Mouse (Mus musculus): ENCODE measurements around the gene 4930402F06Rik.

The 4930402F06Rik gene

GRCm38 (mm10) chr2:35428615-35429300, 31.8 kb upstream of the 4930402F06Rik start:
- peaks cover 7% of the 10 kb centered on the region; the same call in 1 of the 2 replicates for H3K36me3 ChIP-seq (ENCODE audit: control insufficient read depth, insufficient read depth, low read length, poor library complexity, severe bottlenecking)
- DNase-seq (ENCODE audit: low read depth, low spot score), result no peak

GRCm38 (mm10) chr2:35427559-35427958, 30.6 kb upstream of the 4930402F06Rik start:
- no peak for DNase-seq (ENCODE audit: low read depth, low spot score)
- Histone ChIP-seq H3K36me3 (ENCODE audit: control insufficient read depth, insufficient read depth, low read length, poor library complexity, severe bottlenecking) (peaks cover 7% of the 10 kb centered on the region), H3K27me3 (ENCODE audit: control insufficient read depth, insufficient read depth, low read length, poor library complexity, severe bottlenecking) (no peaks in the 10 kb centered on the region)

More at GRCm38 (mm10) chr2:35428615-35429300, 31.8 kb upstream of the 4930402F06Rik start:
- H3K27me3 ChIP-seq (ENCODE audit: control insufficient read depth, insufficient read depth, low read length, poor library complexity, severe bottlenecking), result no peaks in the 10 kb centered on the region

- H3K27me3 ChIP-seq (ENCODE audit: control insufficient read depth, insufficient read depth, low read length, poor library complexity, severe bottlenecking), result no peaks in the 10 kb centered on the region
- no peak for DNase-seq (ENCODE audit: low read depth, low spot score)
- H3K36me3 ChIP-seq (ENCODE audit: control insufficient read depth, insufficient read depth, low read length, poor library complexity, severe bottlenecking), result peaks cover 23% of the 10 kb centered on the region
These were observed 26.9 kb upstream of the 4930402F06Rik start for GRCm38 (mm10) chr2:35423711-35424339.

GRCm38 (mm10) chr2:35422384-35422783, 25.4 kb upstream of the 4930402F06Rik start:
- peaks cover 26% of the 10 kb centered on the region for H3K36me3 ChIP-seq (ENCODE audit: control insufficient read depth, insufficient read depth, low read length, poor library complexity, severe bottlenecking)
- no peak for DNase-seq (ENCODE audit: low read depth, low spot score)
- H3K27me3 ChIP-seq (ENCODE audit: control insufficient read depth, insufficient read depth, low read length, poor library complexity, severe bottlenecking), result no peaks in the 10 kb centered on the region

- Histone ChIP-seq H3K36me3 (ENCODE audit: control insufficient read depth, insufficient read depth, low read length, poor library complexity, severe bottlenecking) (peaks cover 26% of the 10 kb centered on the region), H3K27me3 (ENCODE audit: control insufficient read depth, insufficient read depth, low read length, poor library complexity, severe bottlenecking) (no peaks in the 10 kb centered on the region)
- DNase-seq (ENCODE audit: low read depth, low spot score), result no peak
These were observed 23.7 kb upstream of the 4930402F06Rik start for GRCm38 (mm10) chr2:35420681-35421080.

- no peak for DNase-seq (ENCODE audit: low read depth, low spot score)
- no peaks in the 10 kb centered on the region for H3K27me3 ChIP-seq (ENCODE audit: control insufficient read depth, insufficient read depth, low read length, poor library complexity, severe bottlenecking)
- peaks cover 26% of the 10 kb centered on the region for H3K36me3 ChIP-seq (ENCODE audit: control insufficient read depth, insufficient read depth, low read length, poor library complexity, severe bottlenecking)
These were observed 22.7 kb upstream of the 4930402F06Rik start for GRCm38 (mm10) chr2:35419671-35420070.

GRCm38 (mm10) chr2:35419243-35419642, 22.3 kb upstream of the 4930402F06Rik start:
- peaks cover 26% of the 10 kb centered on the region for H3K36me3 ChIP-seq (ENCODE audit: control insufficient read depth, insufficient read depth, low read length, poor library complexity, severe bottlenecking)
- H3K27me3 ChIP-seq (ENCODE audit: control insufficient read depth, insufficient read depth, low read length, poor library complexity, severe bottlenecking), result no peaks in the 10 kb centered on the region
- no peak for DNase-seq (ENCODE audit: low read depth, low spot score)

GRCm38 (mm10) chr2:35417231-35417630, 20.3 kb upstream of the 4930402F06Rik start:
- DNase-seq (ENCODE audit: low read depth, low spot score), result no peak
- Histone ChIP-seq H3K36me3 (ENCODE audit: control insufficient read depth, insufficient read depth, low read length, poor library complexity, severe bottlenecking) (peaks cover 30% of the 10 kb centered on the region), H3K27me3 (ENCODE audit: control insufficient read depth, insufficient read depth, low read length, poor library complexity, severe bottlenecking) (no peaks in the 10 kb centered on the region)

GRCm38 (mm10) chr2:35416473-35416872, 19.5 kb upstream of the 4930402F06Rik start:
- DNase-seq (ENCODE audit: low read depth, low spot score), result peak; percentile 38
- Histone ChIP-seq H3K36me3 (ENCODE audit: control insufficient read depth, insufficient read depth, low read length, poor library complexity, severe bottlenecking) (peaks cover 25% of the 10 kb centered on the region), H3K27me3 (ENCODE audit: control insufficient read depth, insufficient read depth, low read length, poor library complexity, severe bottlenecking) (no peaks in the 10 kb centered on the region)

- peaks cover 12% of the 10 kb centered on the region for H3K36me3 ChIP-seq (ENCODE audit: control insufficient read depth, insufficient read depth, low read length, poor library complexity, severe bottlenecking)
- H3K27me3 ChIP-seq (ENCODE audit: control insufficient read depth, insufficient read depth, low read length, poor library complexity, severe bottlenecking), result no peaks in the 10 kb centered on the region
- DNase-seq (ENCODE audit: low read depth, low spot score), result no peak
These were observed 15.8 kb upstream of the 4930402F06Rik start for GRCm38 (mm10) chr2:35412810-35413209.

- no peak for DNase-seq (ENCODE audit: low read depth, low spot score)
These were observed 15.3 kb upstream of the 4930402F06Rik start for GRCm38 (mm10) chr2:35412246-35412645.

GRCm38 (mm10) chr2:35411640-35412190, 14.7 kb upstream of the 4930402F06Rik start:
- Histone ChIP-seq H3K36me3 (ENCODE audit: control insufficient read depth, insufficient read depth, low read length, poor library complexity, severe bottlenecking) (peaks cover 10% of the 10 kb centered on the region), H3K27me3 (ENCODE audit: control insufficient read depth, insufficient read depth, low read length, poor library complexity, severe bottlenecking) (no peaks in the 10 kb centered on the region)
- DNase-seq (ENCODE audit: low read depth, low spot score), result no peak

More at GRCm38 (mm10) chr2:35412246-35412645, 15.3 kb upstream of the 4930402F06Rik start:
- Histone ChIP-seq H3K27me3 (ENCODE audit: control insufficient read depth, insufficient read depth, low read length, poor library complexity, severe bottlenecking) (no peaks in the 10 kb centered on the region), H3K36me3 (ENCODE audit: control insufficient read depth, insufficient read depth, low read length, poor library complexity, severe bottlenecking) (peaks cover 10% of the 10 kb centered on the region)

GRCm38 (mm10) chr2:35409466-35409865, 12.5 kb upstream of the 4930402F06Rik start:
- DNase-seq (ENCODE audit: low read depth, low spot score), result no peak
- H3K36me3 ChIP-seq (ENCODE audit: control insufficient read depth, insufficient read depth, low read length, poor library complexity, severe bottlenecking), result peaks cover 12% of the 10 kb centered on the region
- H3K27me3 ChIP-seq (ENCODE audit: control insufficient read depth, insufficient read depth, low read length, poor library complexity, severe bottlenecking), result no peaks in the 10 kb centered on the region

GRCm38 (mm10) chr2:35408409-35409110, 11.6 kb upstream of the 4930402F06Rik start:
- no peak for DNase-seq (ENCODE audit: low read depth, low spot score)
- Histone ChIP-seq H3K27me3 (ENCODE audit: control insufficient read depth, insufficient read depth, low read length, poor library complexity, severe bottlenecking) (no peaks in the 10 kb centered on the region), H3K36me3 (ENCODE audit: control insufficient read depth, insufficient read depth, low read length, poor library complexity, severe bottlenecking) (peaks cover 12% of the 10 kb centered on the region)

- Histone ChIP-seq H3K27me3 (ENCODE audit: control insufficient read depth, insufficient read depth, low read length, poor library complexity, severe bottlenecking) (no peaks in the 10 kb centered on the region), H3K36me3 (ENCODE audit: control insufficient read depth, insufficient read depth, low read length, poor library complexity, severe bottlenecking) (peaks cover 10% of the 10 kb centered on the region)
- DNase-seq (ENCODE audit: low read depth, low spot score), result no peak
These were observed 10.9 kb upstream of the 4930402F06Rik start for GRCm38 (mm10) chr2:35407878-35408277.

All from splenic B cell, adult 2 months (primary cell).